Mouse (Mus musculus) C2C12 (cell line): Measurements from ENCODE around the gene Fam198a.

Experiments
- CTCF ChIP-seq: IDR thresholded peaks from one replicate; pipeline ENCODE4 v1.5.1; 2011; ENCODE audit not compliant: control insufficient read depth, insufficient read depth, insufficient read length
- USF1 ChIP-seq: IDR thresholded peaks from one replicate; pipeline ENCODE4 v1.6.1; 2011; ENCODE audit warnings: low read depth, mild to moderate bottlenecking, control low read depth, moderate library complexity

DNA sequence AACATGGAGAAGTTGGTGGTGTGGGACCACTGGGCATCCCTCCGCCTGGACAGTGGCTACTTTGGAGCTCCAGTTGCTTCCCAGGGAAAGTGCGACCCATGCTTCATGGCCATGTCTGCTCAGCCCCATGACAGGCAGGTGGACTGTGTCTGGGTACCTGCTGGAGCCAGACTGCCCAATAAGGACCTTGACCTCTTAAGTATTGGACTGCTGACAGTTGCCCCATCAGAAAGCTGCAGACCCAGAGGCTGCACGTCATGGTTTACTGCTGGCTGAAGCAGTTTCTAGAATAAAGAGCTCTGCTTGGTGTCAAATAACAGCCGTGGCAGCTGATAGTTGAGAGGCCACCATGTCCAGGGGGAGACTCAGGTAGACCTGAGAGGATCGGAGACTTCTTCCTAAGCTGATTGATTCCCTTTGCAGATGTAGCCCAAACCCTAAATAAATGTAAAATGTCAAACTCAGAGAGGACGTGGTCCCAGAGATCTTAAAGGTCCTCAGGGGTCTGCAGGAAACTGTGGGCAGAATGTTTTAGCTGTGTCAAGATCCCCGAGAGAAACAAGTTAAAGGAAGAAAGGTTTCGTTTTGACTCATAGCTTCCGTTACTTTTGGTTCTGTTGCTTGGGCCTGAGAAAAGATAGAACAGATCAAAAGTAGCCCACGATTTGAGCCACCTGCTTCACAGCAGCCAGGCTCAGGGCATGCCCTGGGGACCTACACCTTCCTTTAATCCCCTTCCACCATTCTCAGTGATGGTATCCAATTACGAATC lies 24.0 kb upstream of the Fam198a start:
- TF ChIP-seq USF1 (no peak), CTCF (no peak)
